ENCODE assay signal across 9 mouse cellular contexts in genomic region chr10:128440407-128440806, GRCm38 (mm10). TPM values are rescaled to one million over a fixed set of nuclear protein-coding genes. Genes with fewer than 3 reads are reported as not detected.
DNase-seq lines count a peak whose midpoint lies in the region; ATAC-seq and TF ChIP-seq lines count a peak whose summit lies in the region.
"Had no signal": no experiment of that assay in that cellular context is flagged by ENCODE, and none has a peak within 500 bp of the region (broad histone marks: within the 10 kb centered on the region; RNA-seq: fewer than 3 reads in every experiment).

No protein-coding gene starts in this region.

- H3K36me3 ChIP-seq in heart, adult 2 months (ENCODE audit: control insufficient read depth, insufficient read depth, low read length) = no peaks in the 10 kb centered on the region; the same call in 1 of the 2 replicates
- H3K36me3 ChIP-seq in CH12.LX (replicated peaks in 1 of 2; ENCODE audit: control insufficient read depth in 1 of 2, insufficient read depth in 1 of 2, low read length in 1 of 2) = peaks cover 44 to 74% of the 10 kb centered on the region in 2 experiments

- H3K27me3 ChIP-seq in heart, adult 2 months (ENCODE audit: control insufficient read depth, insufficient read depth, low read length) = no peaks in the 10 kb centered on the region
- no peaks in the 10 kb centered on the region for H3K27me3 ChIP-seq in CH12.LX (replicated peaks)

- no peaks in the 10 kb centered on the region for H3K79me2 ChIP-seq in heart, adult 2 months (replicated peaks; ENCODE audit: control insufficient read depth, insufficient read depth, low read length)
- no peaks in the 10 kb centered on the region for H3K79me2 ChIP-seq in CH12.LX (replicated peaks; ENCODE audit: control insufficient read depth, extremely low read depth, insufficient read depth, poor library complexity, severe bottlenecking)

- no peak overlapping the region for H3K4me2 ChIP-seq in CH12.LX (ENCODE audit: insufficient read depth, low read depth, poor library complexity, severe bottlenecking)

- H3K4me3 ChIP-seq in heart, adult 2 months = no peak overlapping the region
- H3K4me3 ChIP-seq in CH12.LX (replicated peaks in 1 of 3; ENCODE audit: low read depth in 2 of 3, low read length in 2 of 3, poor library complexity in 1 of 3) = no peak overlapping the region

- no peak for TF ChIP-seq POLR2A in heart, adult 2 months (IDR thresholded peaks at IDR 0.05; ENCODE audit: insufficient read depth, low read depth, low read length)
- no peak for TF ChIP-seq POLR2A in CH12.LX (IDR thresholded peaks at IDR 0.05; ENCODE audit: low read depth, low read length)

- peak; percentile 71 for TF ChIP-seq CTCF in heart, adult 2 months (IDR thresholded peaks at IDR 0.05)
- TF ChIP-seq CTCF in CH12.LX (conservative IDR thresholded peaks at IDR 0.05 in 1 of 2, IDR thresholded peaks at IDR 0.05 in 1 of 2; ENCODE audit: low read depth in 2 of 2, low read length in 2 of 2) = peak in 1 of 2 experiments; percentile 62; a peak in 3 of 4 replicates

- no peak overlapping the region for H3K9ac ChIP-seq in heart, adult 2 months (ENCODE audit: low read depth, low read length)
- H3K9ac ChIP-seq in CH12.LX (ENCODE audit: insufficient read depth, low read depth) = no peak overlapping the region

- intact Hi-C loops in heart, adult 2 months (cut with DNase I) = no loop called here
- intact Hi-C loops in heart, postnatal 25 days (cut with DNase I) = no loop called here

- in situ Hi-C loops in CH12.LX (cut with MboI; ENCODE audit: low pct_ligation_motif_present, low pct_unique_long_range_greater_than_20kb, low sequenced_read_pairs) = no loop called here

- ATAC-seq in megakaryocyte, adult 5-6 weeks (ENCODE audit: poor library complexity, severe bottlenecking) = no peak

- 0 out of 2 replicates have a peak, but pooled peaks have one; percentile 38 for TF ChIP-seq EP300 in heart, adult 2 months (IDR thresholded peaks at IDR 0.05; ENCODE audit: insufficient read depth, low read depth, low read length)
- TF ChIP-seq EP300 in CH12.LX (IDR thresholded peaks at IDR 0.05; ENCODE audit: low read length) = no peak

- dilution Hi-C loops in CH12.LX (cut with MboI; ENCODE audit: extremely low pct_ligation_motif_present, extremely low pct_unique_long_range_greater_than_20kb, low sequenced_read_pairs) = no loop called here

- H3K27ac ChIP-seq in heart, adult 2 months = no peak overlapping the region
- no peak overlapping the region for H3K27ac ChIP-seq in CH12.LX (ENCODE audit: insufficient read depth, low read depth)

- 40% methylated on average over 10 of the region's 10 CpGs for WGBS in heart, adult 2 months

- H3K4me1 ChIP-seq in heart, adult 2 months (ENCODE audit: control insufficient read depth, insufficient read depth, low read length) = peaks cover 6% of the 10 kb centered on the region
- peaks cover 0 to 18% of the 10 kb centered on the region in 2 experiments; a peak in 2 of 4 replicates for H3K4me1 ChIP-seq in CH12.LX (ENCODE audit: control insufficient read depth in 1 of 2, insufficient read depth in 2 of 2)

- no peak for DNase-seq in heart, adult 2 months
- no peak for DNase-seq in heart, postnatal 25 days (ENCODE audit: low spot score)
- no peak for DNase-seq in CH12.LX (ENCODE audit: extremely low read depth)
- peak; percentile 44 to 51 for DNase-seq in cerebellum, postnatal 14 days
- peak; percentile 25 for DNase-seq in lung, postnatal 14 days
- no peak for DNase-seq in right cerebral cortex, postnatal 25 days
- DNase-seq in spleen, postnatal 10 days (ENCODE audit: low spot score in 2 of 2) = no peak

- TF ChIP-seq RAD21 in CH12.LX (IDR thresholded peaks at IDR 0.05; ENCODE audit: low read depth, low read length) = peak; percentile 59

- H3K9me3 ChIP-seq in CH12.LX (replicated peaks; ENCODE audit: low read length) = no peaks in the 10 kb centered on the region

TF ChIP-seq in CH12.LX, 34 proteins besides CTCF, POLR2A, EP300 and RAD21:
- TF ChIP-seq NRF1 (IDR thresholded peaks at IDR 0.05; ENCODE audit: low read depth, low read length) (no peak), CHD1 (IDR thresholded peaks at IDR 0.05; ENCODE audit: low read depth, low read length) (no peak), USF1 (IDR thresholded peaks at IDR 0.05; ENCODE audit: low read depth, low read length) (no peak), MAFK (IDR thresholded peaks at IDR 0.05; ENCODE audit: insufficient replicate concordance, low read length) (no peak), MXI1 (IDR thresholded peaks at IDR 0.05; ENCODE audit: low read depth, low read length) (no peak), MAX (IDR thresholded peaks at IDR 0.05; ENCODE audit: low read length) (no peak), KAT2A (IDR thresholded peaks at IDR 0.05; ENCODE audit: insufficient replicate concordance, low read length) (no peak)

RNA-seq across cellular contexts. Expression of gene Smarcc2, which starts 18.6 kb away (rescaled TPM):
- total RNA-seq in heart, adult 2 months (2021) = 10 to 100 TPM; 75.5 to 77.6 TPM
- polyA plus RNA-seq in heart, adult 2 months (2012; rRNA removed) = 49.1 and 61.1 TPM in 2 replicates
- total RNA-seq in heart, postnatal 25 days (2021) = 10 to 100 TPM; 75.8 to 78.4 TPM
- total RNA-seq in CH12.LX (2012; rRNA removed) (20.2 and 24.8 TPM in 2 replicates), CH12.LX (2014; rRNA removed) (6.1 and 7.5 TPM in 2 replicates)
- 39.8 and 42.6 TPM in 2 replicates for polyA plus RNA-seq in CH12.LX (2012; ENCODE audit: insufficient read length, low read depth)
- 73.1 and 82.3 TPM in 2 replicates for total RNA-seq in megakaryocyte, adult 5-6 weeks (2015)
- total RNA-seq in megakaryocyte, adult 5-6 weeks (2017) = 63.1 and 78.4 TPM in 2 replicates

RNA-seq across cellular contexts. Expression of gene Rnf41, which starts 28.9 kb away (rescaled TPM):
- 10 to 100 TPM; 15.8 to 16.9 TPM for total RNA-seq in heart, adult 2 months (2021)
- polyA plus RNA-seq in heart, adult 2 months (2012; rRNA removed) = 12.5 and 17.8 TPM in 2 replicates
- 10 to 100 TPM; 16.0 to 16.5 TPM for total RNA-seq in heart, postnatal 25 days (2021)
- total RNA-seq in CH12.LX (2012; rRNA removed) (19.9 and 20.1 TPM in 2 replicates), CH12.LX (2014; rRNA removed) (15.3 and 15.9 TPM in 2 replicates)
- polyA plus RNA-seq in CH12.LX (2012; ENCODE audit: insufficient read length, low read depth) = 17.4 TPM in 2 replicates
- total RNA-seq in megakaryocyte, adult 5-6 weeks (2015) = 16.4 and 17.6 TPM in 2 replicates
- 24.6 and 26.1 TPM in 2 replicates for total RNA-seq in megakaryocyte, adult 5-6 weeks (2017)

RNA-seq across cellular contexts. Expression of gene Nabp2, which starts 29.1 kb away (rescaled TPM):
- total RNA-seq in heart, adult 2 months (2021) = 10 to 100 TPM; 45.2 to 48.2 TPM
- 25.0 and 25.1 TPM in 2 replicates for polyA plus RNA-seq in heart, adult 2 months (2012; rRNA removed)
- 10 to 100 TPM; 44.4 to 46.8 TPM for total RNA-seq in heart, postnatal 25 days (2021)
- total RNA-seq in CH12.LX (2012; rRNA removed) (43.7 and 45.8 TPM in 2 replicates), CH12.LX (2014; rRNA removed) (40.3 and 46.9 TPM in 2 replicates)
- polyA plus RNA-seq in CH12.LX (2012; ENCODE audit: insufficient read length, low read depth) = 123 and 147 TPM in 2 replicates
- total RNA-seq in megakaryocyte, adult 5-6 weeks (2015) = 76.8 and 79.3 TPM in 2 replicates
- 54.3 and 59.1 TPM in 2 replicates for total RNA-seq in megakaryocyte, adult 5-6 weeks (2017)

RNA-seq across cellular contexts. Expression of gene Slc39a5, which starts 39.4 kb away (rescaled TPM):
- total RNA-seq in heart, adult 2 months (2021) = not detected
- not detected in 2 replicates for polyA plus RNA-seq in heart, adult 2 months (2012; rRNA removed)
- total RNA-seq in heart, postnatal 25 days (2021) = not detected
- total RNA-seq in CH12.LX (2012; rRNA removed) (0.21 TPM in 1 of 2 replicates, not detected in the other), CH12.LX (2014; rRNA removed) (not detected in 2 replicates)
- 0.11 TPM in 1 of 2 replicates, not detected in the other for polyA plus RNA-seq in CH12.LX (2012; ENCODE audit: insufficient read length, low read depth)
- not detected in 2 replicates for total RNA-seq in megakaryocyte, adult 5-6 weeks (2015)
- total RNA-seq in megakaryocyte, adult 5-6 weeks (2017) = not detected in 2 replicates
- total RNA-seq: heart, postnatal 14 days had no signal

RNA-seq across cellular contexts. Expression of gene Myl6, which starts 53.5 kb away (rescaled TPM):
- 100 to 1,000 TPM; 242 to 302 TPM for total RNA-seq in heart, adult 2 months (2021)
- 379 and 468 TPM in 2 replicates for polyA plus RNA-seq in heart, adult 2 months (2012; rRNA removed)
- 100 to 1,000 TPM; 294 to 314 TPM for total RNA-seq in heart, postnatal 25 days (2021)
- total RNA-seq in CH12.LX (2012; rRNA removed) (555 and 601 TPM in 2 replicates), CH12.LX (2014; rRNA removed) (560 and 610 TPM in 2 replicates)
- 366 and 413 TPM in 2 replicates for polyA plus RNA-seq in CH12.LX (2012; ENCODE audit: insufficient read length, low read depth)
- 1,624 and 1,690 TPM in 2 replicates for total RNA-seq in megakaryocyte, adult 5-6 weeks (2015)
- 1,921 and 2,467 TPM in 2 replicates for total RNA-seq in megakaryocyte, adult 5-6 weeks (2017)

Comparison
In these comparisons a context has a peak if more than half of its experiments do, and no peak if none do; other contexts are left out.
1. DNase-seq: peak in cerebellum, postnatal 14 days (2 of 2) and lung, postnatal 14 days (single experiment); none in heart, adult 2 months (0 of 2), heart, postnatal 25 days (single experiment), CH12.LX (single experiment), right cerebral cortex, postnatal 25 days (single experiment) and spleen, postnatal 10 days (0 of 2).